In genomic region chr6:134922511-134923195, GRCm38 (mm10) we compare ENCODE assay signal across 8 mouse cellular contexts. TPM values are rescaled to one million over a fixed set of nuclear protein-coding genes. Genes with fewer than 3 reads are reported as not detected.
DNase-seq lines count a peak whose midpoint lies in the region; ATAC-seq and TF ChIP-seq lines count a peak whose summit lies in the region.

No protein-coding gene starts in this region.

- TF ChIP-seq RAD21 in CH12.LX (IDR thresholded peaks at IDR 0.05; ENCODE audit: low read depth, low read length): no peak

- H3K36me3 ChIP-seq in erythroblast, embryonic 14.5 days (ENCODE audit: control insufficient read depth): peaks cover 45% of the 10 kb centered on the region
- peaks cover 0 to 5% of the 10 kb centered on the region in 2 experiments for H3K36me3 ChIP-seq in CH12.LX (replicated peaks in 1 of 2; ENCODE audit: control insufficient read depth in 1 of 2, insufficient read depth in 1 of 2, low read length in 1 of 2)
- H3K36me3 ChIP-seq in hindbrain, embryonic 12.5 days: no peaks in the 10 kb centered on the region

- peak overlapping the region; percentile 97 for H3K9ac ChIP-seq in CH12.LX (ENCODE audit: insufficient read depth, low read depth)
- H3K9ac ChIP-seq in hindbrain, embryonic 12.5 days: peak overlapping the region; percentile 92

- H3K9me3 ChIP-seq in erythroblast, embryonic 14.5 days (ENCODE audit: control insufficient read depth, low read length): no peaks in the 10 kb centered on the region
- H3K9me3 ChIP-seq in CH12.LX (replicated peaks; ENCODE audit: low read length): no peaks in the 10 kb centered on the region
- H3K9me3 ChIP-seq in hindbrain, embryonic 12.5 days (replicated peaks): no peaks in the 10 kb centered on the region

- WGBS in hindbrain, embryonic 12.5 days: 43% methylated on average over 9 of the region's 9 CpGs

- TF ChIP-seq CTCF in CH12.LX (conservative IDR thresholded peaks at IDR 0.05 in 1 of 2, IDR thresholded peaks at IDR 0.05 in 1 of 2; ENCODE audit: low read depth in 2 of 2, low read length in 2 of 2): no peak

- H3K4me3 ChIP-seq in erythroblast, embryonic 14.5 days (replicated peaks): peak overlapping the region; percentile 74
- H3K4me3 ChIP-seq in CH12.LX (replicated peaks in 1 of 3; ENCODE audit: low read depth in 2 of 3, low read length in 2 of 3, poor library complexity in 1 of 3): peak overlapping the region; percentile 84 to 99 (median 88)
- H3K4me3 ChIP-seq in hindbrain, embryonic 12.5 days: peak overlapping the region; percentile 86

- H3K4me1 ChIP-seq in erythroblast, embryonic 14.5 days (ENCODE audit: control insufficient read depth): peaks cover 57% of the 10 kb centered on the region
- peaks cover 0 to 26% of the 10 kb centered on the region in 2 experiments; a peak in 2 of 4 replicates for H3K4me1 ChIP-seq in CH12.LX (ENCODE audit: control insufficient read depth in 1 of 2, insufficient read depth in 2 of 2)
- H3K4me1 ChIP-seq in hindbrain, embryonic 12.5 days: peaks cover 51% of the 10 kb centered on the region

- DNase-seq in CH12.LX (ENCODE audit: extremely low read depth): peak; percentile 80
- DNase-seq in yolk sac, embryonic 10.5 days (ENCODE audit: low spot score): no peak
- DNase-seq in ovary, adult 18-20 months (ENCODE audit: low spot score): no peak

- peak; percentile 30; the same call in 1 of the 2 replicates for TF ChIP-seq EP300 in CH12.LX (IDR thresholded peaks at IDR 0.05; ENCODE audit: low read length)

- dilution Hi-C loops in CH12.LX (cut with MboI; ENCODE audit: extremely low pct_ligation_motif_present, extremely low pct_unique_long_range_greater_than_20kb, low sequenced_read_pairs): no loop called here

- H3K79me2 ChIP-seq in CH12.LX (replicated peaks; ENCODE audit: control insufficient read depth, extremely low read depth, insufficient read depth, poor library complexity, severe bottlenecking): peaks cover 34% of the 10 kb centered on the region

- H3K27me3 ChIP-seq in erythroblast, embryonic 14.5 days (ENCODE audit: control insufficient read depth): peaks cover 18% of the 10 kb centered on the region
- no peaks in the 10 kb centered on the region for H3K27me3 ChIP-seq in CH12.LX (replicated peaks)
- H3K27me3 ChIP-seq in hindbrain, embryonic 12.5 days: 0 out of 2 replicates have a peak, but pooled peaks cover 3% of the 10 kb centered on the region

- H3K4me2 ChIP-seq in CH12.LX (ENCODE audit: insufficient read depth, low read depth, poor library complexity, severe bottlenecking): peak overlapping the region; percentile 98
- peak overlapping the region; percentile 87 for H3K4me2 ChIP-seq in hindbrain, embryonic 12.5 days (replicated peaks)

- in situ Hi-C loops in CH12.LX (cut with MboI; ENCODE audit: low pct_ligation_motif_present, low pct_unique_long_range_greater_than_20kb, low sequenced_read_pairs): no loop called here

- TF ChIP-seq POLR2A in CH12.LX (IDR thresholded peaks at IDR 0.05; ENCODE audit: low read depth, low read length): no peak

- ATAC-seq in erythroblast, adult 5-6 weeks (replicated peaks; ENCODE audit: low FRiP score, poor library complexity, severe bottlenecking): no peak
- ATAC-seq in hindbrain, embryonic 12.5 days (ENCODE audit: low FRiP score): no peak
- peak; percentile 20 for ATAC-seq in megakaryocyte, adult 5-6 weeks (ENCODE audit: poor library complexity, severe bottlenecking)
- no peak for ATAC-seq in megakaryocyte-erythroid progenitor cell, adult 5-6 weeks (replicated peaks; ENCODE audit: low FRiP score, low TSS enrichment, poor library complexity, severe bottlenecking)

- H3K27ac ChIP-seq in CH12.LX (ENCODE audit: insufficient read depth, low read depth): no peak overlapping the region
- H3K27ac ChIP-seq in hindbrain, embryonic 12.5 days: no peak overlapping the region

TF ChIP-seq in CH12.LX, 34 proteins besides CTCF, POLR2A, EP300 and RAD21:
- TF ChIP-seq ETS1 (conservative IDR thresholded peaks at IDR 0.05; ENCODE audit: low read depth, low read length): 0 out of 2 replicates have a peak, but pooled peaks have one; percentile 35
- TF ChIP-seq MYC (IDR thresholded peaks at IDR 0.05; ENCODE audit: low read depth, low read length): 0 out of 2 replicates have a peak, but pooled peaks have one; percentile 47
- TF ChIP-seq CHD1 (IDR thresholded peaks at IDR 0.05; ENCODE audit: low read depth, low read length): peak; percentile 70; the same call in 1 of the 2 replicates
- TF ChIP-seq TCF12 (IDR thresholded peaks at IDR 0.05; ENCODE audit: low read depth, low read length): 0 out of 2 replicates have a peak, but pooled peaks have one; percentile 8
- TF ChIP-seq BHLHE40 (IDR thresholded peaks at IDR 0.05; ENCODE audit: low read depth, low read length): peak; percentile 16; the same call in 1 of the 2 replicates
- 0 out of 2 replicates have a peak, but pooled peaks have one; percentile 13 for TF ChIP-seq TBP (conservative IDR thresholded peaks at IDR 0.05; ENCODE audit: low read depth, low read length)
- TF ChIP-seq MAX (IDR thresholded peaks at IDR 0.05; ENCODE audit: low read length): no peak
- peak; percentile 57; the same call in 1 of the 2 replicates for TF ChIP-seq MXI1 (IDR thresholded peaks at IDR 0.05; ENCODE audit: low read depth, low read length)
- TF ChIP-seq RCOR1 (conservative IDR thresholded peaks at IDR 0.05; ENCODE audit: low read depth, low read length): no peak
- peak; percentile 65 for TF ChIP-seq ZNF384 (IDR thresholded peaks at IDR 0.05; ENCODE audit: low read depth, low read length)
- peak; percentile 77 for TF ChIP-seq SIN3A (IDR thresholded peaks at IDR 0.05; ENCODE audit: low read length)
- no peak for TF ChIP-seq ZC3H11A (IDR thresholded peaks at IDR 0.05; ENCODE audit: low read depth, low read length)

RNA-seq across cellular contexts. Expression of gene Cdkn1b, which starts 2.5 kb away (rescaled TPM):
- 6.9 and 7.0 TPM in 2 replicates for polyA plus RNA-seq in erythroblast, embryonic 14.5 days (2012)
- 256 and 258 TPM in 2 replicates for total RNA-seq in erythroblast, adult 5-6 weeks (2015; ENCODE audit: low replicate concordance)
- 354 and 386 TPM in 2 replicates for total RNA-seq in erythroblast, adult 5-6 weeks (2017; ENCODE audit: low replicate concordance)
- total RNA-seq in CH12.LX (2012; rRNA removed) (12.8 and 19.2 TPM in 2 replicates), CH12.LX (2014; rRNA removed) (23.5 TPM in 2 replicates)
- polyA plus RNA-seq in CH12.LX (2012; ENCODE audit: insufficient read length, low read depth): 15.8 and 20.9 TPM in 2 replicates
- 24.9 and 25.7 TPM in 2 replicates for polyA plus RNA-seq in hindbrain, embryonic 12.5 days (2016; fragmentation: Nextera tagmentation; extraction: Ambion mirVana)
- 44.0 and 52.2 TPM in 2 replicates for total RNA-seq in megakaryocyte, adult 5-6 weeks (2015)
- total RNA-seq in megakaryocyte, adult 5-6 weeks (2017): 92.3 and 104 TPM in 2 replicates
- 17.2 and 22.1 TPM in 2 replicates for total RNA-seq in megakaryocyte-erythroid progenitor cell, adult 5-6 weeks (2014; fragmentation: Nextera tagmentation)
- total RNA-seq in megakaryocyte-erythroid progenitor cell, adult 5-6 weeks (2017): 34.9 and 49.3 TPM in 2 replicates

RNA-seq across cellular contexts. Expression of gene Gpr19, which starts 24.3 kb away (rescaled TPM):
- polyA plus RNA-seq in erythroblast, embryonic 14.5 days (2012): 0.36 and 0.61 TPM in 2 replicates
- 2.7 and 5.0 TPM in 2 replicates for total RNA-seq in erythroblast, adult 5-6 weeks (2015; ENCODE audit: low replicate concordance)
- 2.1 and 8.3 TPM in 2 replicates for total RNA-seq in erythroblast, adult 5-6 weeks (2017; ENCODE audit: low replicate concordance)
- total RNA-seq in CH12.LX (2012; rRNA removed) (6.3 and 7.5 TPM in 2 replicates), CH12.LX (2014; rRNA removed) (3.8 and 5.2 TPM in 2 replicates)
- 4.8 and 6.0 TPM in 2 replicates for polyA plus RNA-seq in CH12.LX (2012; ENCODE audit: insufficient read length, low read depth)
- polyA plus RNA-seq in hindbrain, embryonic 12.5 days (2016; fragmentation: Nextera tagmentation; extraction: Ambion mirVana): 31.3 and 31.8 TPM in 2 replicates
- total RNA-seq in megakaryocyte, adult 5-6 weeks (2015): 7.4 and 9.8 TPM in 2 replicates
- total RNA-seq in megakaryocyte, adult 5-6 weeks (2017): 7.7 and 11.0 TPM in 2 replicates
- total RNA-seq in megakaryocyte-erythroid progenitor cell, adult 5-6 weeks (2014; fragmentation: Nextera tagmentation): 6.5 and 6.9 TPM in 2 replicates
- total RNA-seq in megakaryocyte-erythroid progenitor cell, adult 5-6 weeks (2017): 4.5 and 7.0 TPM in 2 replicates

RNA-seq across cellular contexts. Expression of gene Apold1, which starts 58.9 kb away (rescaled TPM):
- polyA plus RNA-seq in erythroblast, embryonic 14.5 days (2012): 0.01 and 0.03 TPM in 2 replicates
- 0.19 and 2.1 TPM in 2 replicates for total RNA-seq in erythroblast, adult 5-6 weeks (2015; ENCODE audit: low replicate concordance)
- total RNA-seq in erythroblast, adult 5-6 weeks (2017; ENCODE audit: low replicate concordance): 4.9 and 6.4 TPM in 2 replicates
- total RNA-seq in CH12.LX (2012; rRNA removed) (1.4 and 2.7 TPM in 2 replicates), CH12.LX (2014; rRNA removed) (2.8 and 3.1 TPM in 2 replicates)
- 1.0 and 1.1 TPM in 2 replicates for polyA plus RNA-seq in CH12.LX (2012; ENCODE audit: insufficient read length, low read depth)
- 4.5 TPM in 2 replicates for polyA plus RNA-seq in hindbrain, embryonic 12.5 days (2016; fragmentation: Nextera tagmentation; extraction: Ambion mirVana)
- total RNA-seq in megakaryocyte, adult 5-6 weeks (2015): 0.21 and 0.89 TPM in 2 replicates
- 0.40 and 0.49 TPM in 2 replicates for total RNA-seq in megakaryocyte, adult 5-6 weeks (2017)
- 0.90 and 1.5 TPM in 2 replicates for total RNA-seq in megakaryocyte-erythroid progenitor cell, adult 5-6 weeks (2014; fragmentation: Nextera tagmentation)
- total RNA-seq in megakaryocyte-erythroid progenitor cell, adult 5-6 weeks (2017): 0.66 and 0.80 TPM in 2 replicates
